Mouse (Mus musculus): ENCODE data around the gene Flot2. TPM values are rescaled to one million over a fixed set of nuclear protein-coding genes. Genes with fewer than 3 reads are reported as not detected.
A peak's percentile ranks its signal among the peaks of the same experiment; 100 is the strongest.

Flot2 gene
- total RNA-seq, 2 experiments from 2014 or later = 66.2 to 69.1 TPM

DNA sequence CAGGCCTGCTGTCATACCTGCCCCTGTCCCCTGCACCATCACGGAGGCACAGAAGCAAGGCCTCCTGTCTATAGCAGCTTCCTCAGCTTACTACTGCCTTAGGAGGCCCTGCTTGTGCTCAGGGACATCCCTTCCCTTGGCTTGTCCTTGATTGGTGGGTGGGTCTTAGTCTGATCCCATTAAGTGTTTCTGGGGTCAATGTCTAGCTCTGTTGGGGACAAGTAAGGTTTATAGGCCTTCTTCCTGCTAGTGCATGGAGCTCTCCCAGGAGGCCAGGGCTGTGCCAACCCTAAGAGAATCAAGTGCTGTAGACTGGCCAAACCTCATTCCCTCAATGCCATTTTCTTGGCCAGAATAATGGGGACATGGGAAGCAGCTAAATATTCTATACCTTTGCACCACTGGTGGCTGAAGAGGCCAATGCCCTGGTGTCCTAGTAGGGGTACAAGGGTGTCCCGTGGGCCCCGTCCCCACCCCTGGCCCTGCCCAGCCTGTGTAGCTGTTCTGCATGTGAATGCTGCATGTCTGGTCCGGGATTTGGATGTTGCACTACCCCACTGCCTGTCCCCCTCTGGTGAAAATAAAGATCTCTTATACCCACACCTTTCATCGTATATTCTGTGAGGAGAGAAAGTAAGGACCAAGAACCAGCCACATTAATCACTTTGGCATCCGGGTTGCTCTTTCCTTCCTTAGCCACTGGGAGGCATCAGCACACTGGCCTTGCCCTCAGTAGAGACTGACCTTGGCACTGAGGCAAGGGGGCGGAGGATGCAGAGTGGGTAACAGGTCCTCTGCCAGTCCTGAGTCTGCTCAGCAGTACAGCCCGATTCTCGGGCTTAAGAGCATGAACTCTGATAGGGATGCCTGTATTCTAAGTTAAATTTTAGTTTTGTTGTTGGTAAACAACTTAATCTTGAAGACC, 22.4 kb downstream of the Flot2 start:
- peak; percentile 77 to 87 for DNase-seq
- intact Hi-C loops (cut with DNase I) = loop anchor here (2.0 kb wide), 2 partner anchors 93 to 119 kb away; no protein-coding TSS in a partner anchor

DNA sequence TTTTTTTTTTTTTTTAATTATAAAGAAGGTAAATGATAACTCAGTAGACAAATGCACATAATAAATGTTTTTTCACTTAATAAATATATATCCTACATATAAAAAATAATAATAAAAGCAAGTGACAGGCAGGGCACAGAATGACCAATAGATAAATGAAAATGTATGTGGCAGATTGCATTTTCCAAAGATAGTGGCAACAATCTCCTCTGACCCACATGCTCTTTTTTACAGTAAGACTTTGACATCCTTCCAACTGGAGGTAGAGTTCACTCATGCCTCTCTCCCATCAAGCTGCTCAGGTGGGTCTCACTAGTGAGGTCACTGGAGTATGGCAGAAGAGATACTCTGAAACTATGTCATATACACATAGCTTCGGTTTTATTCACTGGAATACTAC, 24.8 kb downstream of the Flot2 start:
- no peak for DNase-seq
- intact Hi-C loops (cut with DNase I) = loop anchor here (1.0 kb wide), 1 partner anchor 115 kb away; no protein-coding TSS in a partner anchor

DNA sequence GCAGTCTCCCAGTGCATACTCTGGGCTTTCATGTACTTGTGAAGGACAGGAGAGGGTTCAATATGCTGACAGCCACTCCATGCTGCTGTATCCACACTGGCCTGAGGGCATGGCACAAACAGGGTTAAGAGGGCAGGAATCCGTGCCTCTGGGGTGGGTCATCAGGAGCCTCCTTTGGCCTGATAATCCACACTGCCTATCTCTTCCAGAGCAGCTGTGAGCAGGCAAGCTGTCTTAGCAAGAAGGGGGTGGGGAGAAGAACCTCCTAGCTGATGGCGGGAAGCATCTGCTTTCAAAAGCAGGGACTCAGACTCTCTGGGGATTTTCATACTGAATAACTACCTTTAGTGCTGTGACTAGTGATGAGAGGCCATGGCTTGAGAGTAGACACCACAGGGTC, 28.2 kb downstream of the Flot2 start:
- intact Hi-C loops (cut with DNase I) = no loop called here
- DNase-seq = no peak

DNA sequence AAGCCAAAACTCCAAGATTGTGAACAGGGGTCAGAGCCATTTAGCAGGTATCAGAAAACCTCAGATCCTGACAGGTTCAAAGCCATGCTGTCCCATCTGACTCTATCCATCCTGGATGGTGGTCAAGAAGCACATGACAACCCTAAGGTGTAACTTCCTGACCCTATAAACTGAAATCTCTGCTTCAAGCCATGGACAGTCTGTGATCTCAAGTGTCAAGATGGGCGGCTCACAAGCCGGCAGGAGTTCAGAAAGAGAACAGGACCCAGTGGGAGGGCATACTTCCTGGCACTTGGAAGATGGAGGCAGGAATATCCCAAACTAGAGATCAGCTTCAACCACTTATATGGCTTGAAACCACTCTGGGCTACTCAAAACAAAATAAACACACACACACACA, 28.9 kb downstream of the Flot2 start:
- intact Hi-C loops (cut with DNase I) = no loop called here
- no peak for DNase-seq

DNA sequence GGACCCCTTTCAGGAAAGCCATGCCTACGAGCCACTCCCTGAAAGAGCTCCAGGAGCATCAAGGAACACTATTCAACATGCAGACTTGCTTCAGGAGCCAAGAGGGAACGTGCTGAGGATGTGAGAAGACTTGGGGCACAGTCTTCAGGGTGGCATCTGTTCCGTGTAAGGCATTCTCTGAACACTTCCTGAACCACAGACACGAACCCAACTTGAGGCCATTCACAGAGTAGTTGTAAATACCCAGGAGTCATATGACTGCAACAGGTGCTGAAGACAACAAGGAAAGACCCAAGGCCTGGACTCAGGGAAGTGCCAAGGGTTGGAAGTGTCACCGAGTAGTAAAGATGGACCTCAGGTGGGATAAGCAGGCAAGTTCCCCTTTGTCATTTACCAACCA, 29.8 kb downstream of the Flot2 start:
- intact Hi-C loops (cut with DNase I) = no loop called here
- DNase-seq = no peak

DNA sequence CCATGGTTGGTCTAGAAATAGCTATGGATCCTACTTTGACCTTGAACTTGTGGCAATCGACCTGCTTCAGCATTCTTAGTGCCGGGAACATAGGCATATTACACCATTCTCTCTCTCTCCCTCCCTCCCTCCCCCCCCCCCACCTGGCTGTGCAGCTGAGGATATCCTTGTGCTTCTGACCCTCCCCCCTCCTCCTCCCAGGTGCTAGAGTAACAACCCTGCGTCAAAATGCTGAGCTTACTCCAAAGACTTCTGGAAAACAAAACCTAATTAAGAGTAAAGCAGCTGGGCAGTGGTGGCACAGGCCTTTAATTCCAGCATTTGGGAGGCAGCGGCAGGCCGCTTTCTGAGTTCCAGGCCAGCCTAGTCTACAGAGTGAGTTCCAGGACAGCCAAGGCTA, 31.4 kb downstream of the Flot2 start:
- no peak for DNase-seq
- intact Hi-C loops (cut with DNase I) = no loop called here

DNA sequence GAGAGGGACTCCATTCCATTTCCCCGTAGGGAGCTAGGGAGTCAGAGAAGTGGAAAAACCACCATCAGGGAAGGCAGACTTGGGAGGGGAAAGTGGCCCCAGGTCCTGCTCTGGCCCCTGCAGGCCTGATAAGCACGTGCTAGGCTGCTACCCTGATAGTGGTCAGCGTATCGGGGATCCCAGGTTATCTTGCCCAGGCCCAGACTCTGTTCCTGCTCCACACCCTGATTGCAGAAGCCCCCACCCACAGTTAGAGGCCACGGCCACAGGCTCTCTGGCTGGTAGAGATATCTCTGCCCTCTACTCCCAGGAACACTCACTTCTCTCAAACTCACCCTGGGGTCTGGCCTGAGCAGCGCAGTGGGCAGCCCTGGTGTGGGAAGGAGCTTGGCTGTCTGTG, 31.9 kb downstream of the Flot2 start:
- intact Hi-C loops (cut with DNase I) = no loop called here
- DNase-seq = no peak

DNA sequence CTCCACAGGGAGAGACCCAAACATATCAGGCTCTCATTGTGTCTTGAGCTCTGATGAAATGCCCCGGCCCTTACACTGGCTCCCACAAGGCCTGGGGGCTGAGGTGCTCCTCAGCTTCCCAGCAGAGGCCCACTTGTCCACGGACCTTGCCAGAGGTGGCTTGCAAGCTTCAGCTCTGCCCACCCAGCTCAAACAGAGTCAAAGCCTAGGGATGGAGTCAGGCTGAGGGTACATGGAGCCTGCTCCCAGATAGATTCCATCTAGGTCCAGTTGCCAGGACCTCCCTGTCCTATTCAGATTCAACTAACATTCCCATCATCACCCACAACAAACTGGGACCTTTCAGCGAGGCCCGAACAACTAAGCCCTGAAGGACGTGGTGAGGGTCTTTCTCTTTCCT, 34.2 kb downstream of the Flot2 start:
- DNase-seq = no peak
- intact Hi-C loops (cut with DNase I) = no loop called here

DNA sequence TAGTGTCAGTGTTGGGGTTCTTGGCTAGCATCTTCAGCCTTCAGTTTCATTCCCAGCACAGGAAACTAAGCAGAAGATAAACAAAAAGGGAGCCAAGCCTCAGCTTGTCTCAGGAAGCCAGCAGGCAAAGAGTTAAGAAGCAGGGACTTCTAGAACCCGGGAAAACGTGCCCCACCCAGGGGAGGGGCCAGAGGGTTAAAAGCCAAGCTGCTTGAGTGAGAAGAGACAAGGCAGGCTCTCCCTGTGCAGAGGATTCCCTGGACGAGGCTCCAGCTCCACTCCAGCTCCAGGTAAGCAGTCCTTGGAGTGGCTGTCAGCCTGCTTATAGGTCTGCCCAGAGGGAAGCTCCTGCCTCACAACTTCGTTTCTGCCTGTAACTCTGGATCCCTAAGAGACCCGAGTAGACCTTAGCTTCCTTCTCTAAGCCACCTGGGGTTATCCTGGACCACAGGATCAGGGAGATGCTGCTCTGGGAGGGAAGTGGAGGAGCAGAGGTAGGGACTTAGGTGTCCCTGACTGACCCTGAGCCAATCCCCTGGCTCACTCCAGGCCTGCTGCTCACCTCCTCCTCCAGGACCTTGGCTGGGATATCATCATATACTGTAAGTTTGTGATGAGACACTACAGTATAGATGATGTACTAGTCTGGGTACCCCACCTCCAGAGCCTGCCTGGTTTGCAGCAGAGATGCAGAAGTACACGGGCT, 34.8 kb downstream of the Flot2 start:
- intact Hi-C loops (cut with DNase I) = no loop called here
- no peak for DNase-seq

DNA sequence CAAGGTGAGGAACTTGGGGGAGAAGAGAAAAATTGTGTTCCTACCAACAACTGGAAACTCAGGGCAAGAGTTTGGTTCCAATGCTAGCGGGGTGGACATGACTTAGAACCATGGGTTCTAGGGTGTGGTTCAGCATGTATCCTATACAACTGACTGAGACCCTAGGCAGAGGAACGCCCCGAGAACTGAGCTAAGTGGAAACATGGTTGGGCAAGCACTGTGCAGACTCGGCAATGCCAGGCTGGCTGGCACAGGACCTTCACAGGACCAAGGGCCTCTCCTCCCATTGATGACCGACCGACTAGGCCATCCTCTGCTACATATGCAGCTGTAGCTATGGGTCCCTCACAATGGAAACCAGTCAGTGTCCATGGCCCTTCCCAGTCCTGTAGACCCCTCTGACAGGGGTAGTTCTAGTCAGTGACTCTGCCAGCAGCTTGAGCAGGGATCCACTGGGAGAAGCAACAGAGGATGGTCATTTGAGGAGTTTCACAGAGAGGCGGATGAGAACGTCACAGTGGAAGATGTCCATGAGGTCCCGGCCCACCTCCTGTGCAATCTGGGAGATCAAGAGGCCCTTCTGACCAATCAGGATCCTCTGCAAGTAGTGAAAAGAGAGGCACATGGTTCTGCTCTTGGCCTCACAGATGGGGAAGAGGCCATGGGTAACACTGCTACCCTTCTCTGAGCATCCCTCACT, 36.0 kb downstream of the Flot2 start:
- intact Hi-C loops (cut with DNase I) = no loop called here
- no peak for DNase-seq

DNA sequence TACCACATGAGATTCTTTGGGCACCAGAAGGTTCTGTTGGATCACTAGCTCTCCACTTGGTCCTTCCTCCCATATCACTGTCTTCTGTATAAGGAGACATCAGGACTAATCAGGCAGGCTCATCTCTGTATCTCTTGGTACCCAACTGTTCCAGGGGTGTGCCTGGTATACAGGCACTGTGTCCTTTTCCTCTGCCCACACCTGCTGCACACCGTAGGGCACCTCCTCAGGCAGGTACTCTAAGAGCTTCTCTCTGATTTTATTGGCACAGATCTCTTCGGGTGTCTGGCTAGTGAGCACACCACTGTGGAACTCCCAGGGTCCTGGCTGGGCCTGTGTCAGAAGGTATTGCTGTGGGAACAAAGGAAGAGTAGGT, 36.5 kb downstream of the Flot2 start:
- intact Hi-C loops (cut with DNase I) = no loop called here
- DNase-seq = no peak

DNA sequence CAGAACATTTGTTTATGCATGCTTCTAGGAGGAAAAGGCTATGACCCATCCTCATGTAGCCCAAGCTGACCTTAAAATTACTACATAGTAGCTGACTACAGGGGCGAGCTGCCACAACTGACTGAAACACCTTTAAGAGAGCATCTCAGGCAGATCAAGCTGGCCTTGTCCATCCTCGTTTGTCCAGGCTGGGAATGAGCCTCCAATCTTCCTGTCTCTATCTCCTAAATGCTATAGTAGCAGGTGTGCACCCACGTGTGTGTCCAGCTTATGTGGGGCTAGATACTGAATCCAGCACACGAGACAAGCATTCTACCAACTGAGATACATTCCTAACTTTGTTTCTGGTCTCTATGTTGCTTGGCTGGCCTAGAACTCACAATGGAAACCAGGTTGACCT, 36.9 kb downstream of the Flot2 start:
- DNase-seq = no peak
- intact Hi-C loops (cut with DNase I) = no loop called here

DNA sequence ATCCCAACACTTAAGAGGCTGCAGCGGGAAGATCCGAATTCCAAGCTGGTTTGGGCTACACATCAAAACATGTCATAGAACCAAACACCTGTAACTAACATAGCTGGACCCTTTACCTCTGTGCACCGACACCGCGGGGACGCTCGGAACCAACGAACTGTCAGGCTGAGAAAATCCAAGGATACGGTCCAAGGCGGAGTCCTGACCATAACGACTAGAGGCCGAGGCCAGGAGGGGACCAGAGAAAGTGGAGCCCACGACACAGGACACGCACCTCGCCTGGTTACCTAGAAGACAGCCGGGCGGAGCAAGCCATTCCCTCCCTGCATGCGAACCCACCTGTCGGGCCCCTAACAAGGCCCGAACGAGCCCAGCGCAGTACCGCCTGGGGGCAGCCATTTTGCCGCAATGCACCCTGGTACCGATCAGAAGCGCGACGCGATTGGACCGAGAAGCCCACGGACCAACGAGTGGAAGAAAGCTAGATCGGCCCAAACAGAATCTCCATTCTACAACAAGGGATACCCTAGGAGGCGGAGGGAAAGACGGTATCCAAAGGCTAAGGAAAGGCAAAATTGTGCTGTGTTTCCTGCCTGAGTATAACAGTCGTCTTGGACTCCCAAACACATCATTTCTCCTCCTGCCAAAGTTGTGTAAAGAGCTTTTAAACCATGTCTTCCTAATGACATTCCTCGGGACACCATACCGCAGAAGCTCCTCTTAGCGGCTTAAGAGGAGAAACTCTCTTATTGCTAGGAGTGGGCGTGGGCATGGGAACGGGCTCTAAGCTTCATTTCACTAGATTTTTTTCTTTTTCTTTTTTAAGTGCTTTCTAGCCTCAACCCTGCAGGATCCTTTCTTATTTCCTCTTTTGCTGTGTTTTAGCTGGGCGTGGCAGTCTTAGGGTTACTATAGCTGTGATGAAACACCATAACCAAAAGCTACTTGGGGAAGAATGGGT, 42.5 kb downstream of the Flot2 start, which contains the start of gene Eral1:
Gene Eral1 (minus strand): TSS at position 423 of the 961 bp plus-strand sequence.
- intact Hi-C loops (cut with DNase I) = loop anchor here (5.0 kb wide), 1 partner anchor 67 kb away; no protein-coding TSS in a partner anchor
- peak; percentile 82 to 85 for DNase-seq

DNA sequence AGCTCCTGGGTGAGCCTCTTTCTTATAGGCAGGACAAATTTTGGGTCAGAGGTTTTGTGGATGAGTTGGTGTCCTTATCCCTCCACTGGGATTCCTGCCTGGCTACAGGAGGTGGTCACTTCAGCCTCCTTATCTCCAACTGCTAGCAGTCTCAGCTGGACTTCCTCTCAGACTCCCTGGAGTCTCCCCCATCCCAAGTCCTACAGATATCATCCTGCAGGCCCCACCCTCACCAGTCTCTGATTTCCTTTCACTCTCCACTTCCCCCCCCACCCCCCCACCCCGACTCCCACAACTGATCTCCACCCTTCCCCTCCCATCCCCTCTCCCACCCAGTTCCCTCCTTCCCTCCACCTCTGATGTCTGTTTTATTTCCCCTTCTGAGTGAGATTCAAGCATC, 45.9 kb downstream of the Flot2 start:
- DNase-seq = no peak
- intact Hi-C loops (cut with DNase I) = loop anchor here (5.0 kb wide), 1 partner anchor 64 kb away; no protein-coding TSS in a partner anchor

DNA sequence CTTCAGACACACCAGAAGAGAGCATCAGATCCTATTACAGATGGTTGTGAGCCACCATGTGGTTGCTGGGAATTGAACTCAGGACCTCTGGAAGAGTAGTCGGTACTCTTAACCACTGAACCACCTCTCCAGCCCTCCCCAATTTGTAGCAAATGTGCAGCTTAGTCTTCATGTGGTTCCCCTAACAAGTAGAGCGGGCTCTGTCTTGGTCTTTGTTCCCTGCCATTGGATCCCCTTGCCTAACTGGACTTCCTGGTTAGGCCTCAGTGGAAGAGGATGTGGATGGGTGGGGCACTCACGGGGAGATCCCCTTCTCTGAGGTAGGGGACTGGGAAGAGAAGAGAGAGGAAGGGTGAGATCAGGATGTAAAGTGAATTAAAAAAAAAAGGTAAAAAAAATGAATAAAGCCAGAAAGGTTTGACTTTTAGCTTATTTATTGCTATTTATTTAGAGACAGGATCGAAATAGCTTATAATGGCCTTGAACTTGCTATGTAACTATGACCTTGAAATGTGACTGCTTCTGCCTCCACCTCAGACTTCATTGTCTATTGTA, 49.3 kb downstream of the Flot2 start:
- no peak for DNase-seq
- intact Hi-C loops (cut with DNase I) = no loop called here

DNA sequence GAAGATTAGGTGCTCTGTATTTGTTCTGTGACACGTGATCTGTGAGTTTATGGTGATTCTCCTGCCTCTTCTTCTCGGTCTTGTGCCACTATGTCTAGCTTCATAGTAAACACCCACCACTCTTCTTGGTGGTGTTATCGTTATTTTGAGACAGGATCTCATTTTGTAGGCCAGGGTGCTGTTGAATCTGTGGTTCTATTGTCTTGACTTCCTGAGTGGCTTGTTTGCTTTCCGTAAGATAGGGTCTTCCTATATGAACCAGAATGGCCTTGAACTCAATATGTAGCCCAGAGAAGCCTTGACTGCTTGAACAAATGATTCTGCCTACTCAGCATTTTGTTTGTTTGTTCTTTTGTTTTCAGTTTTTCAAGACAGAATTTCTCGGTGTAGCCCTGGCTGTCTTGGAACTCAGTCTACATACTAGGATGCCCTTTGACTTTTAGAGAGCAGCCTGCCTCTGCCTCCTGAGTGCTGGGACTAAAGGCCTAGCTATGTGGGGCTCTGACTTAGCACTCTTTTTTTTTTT, 50.1 kb downstream of the Flot2 start:
- no peak for DNase-seq
- intact Hi-C loops (cut with DNase I) = no loop called here

DNA sequence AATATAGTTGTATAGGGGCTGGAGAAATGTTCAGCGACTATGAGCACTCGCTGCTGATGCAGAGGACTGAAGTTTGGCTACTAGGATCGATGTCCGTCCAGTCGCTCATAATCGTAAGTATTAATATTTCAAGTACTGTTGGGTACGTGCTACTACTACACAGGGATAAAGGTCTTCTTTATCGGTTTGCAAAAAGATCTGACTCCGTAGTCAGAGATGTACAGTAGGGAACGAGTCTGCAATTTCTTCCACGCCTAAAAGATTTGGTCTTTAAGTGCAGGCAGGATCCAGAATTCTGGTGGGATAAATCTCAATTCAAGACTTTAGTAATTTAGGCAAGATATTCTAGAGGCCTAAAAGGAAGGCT, 56.4 kb downstream of the Flot2 start:
- intact Hi-C loops (cut with DNase I) = loop anchor here (2.0 kb wide), 1 partner anchor 21 kb away; no protein-coding TSS in a partner anchor
- DNase-seq = no peak

DNA sequence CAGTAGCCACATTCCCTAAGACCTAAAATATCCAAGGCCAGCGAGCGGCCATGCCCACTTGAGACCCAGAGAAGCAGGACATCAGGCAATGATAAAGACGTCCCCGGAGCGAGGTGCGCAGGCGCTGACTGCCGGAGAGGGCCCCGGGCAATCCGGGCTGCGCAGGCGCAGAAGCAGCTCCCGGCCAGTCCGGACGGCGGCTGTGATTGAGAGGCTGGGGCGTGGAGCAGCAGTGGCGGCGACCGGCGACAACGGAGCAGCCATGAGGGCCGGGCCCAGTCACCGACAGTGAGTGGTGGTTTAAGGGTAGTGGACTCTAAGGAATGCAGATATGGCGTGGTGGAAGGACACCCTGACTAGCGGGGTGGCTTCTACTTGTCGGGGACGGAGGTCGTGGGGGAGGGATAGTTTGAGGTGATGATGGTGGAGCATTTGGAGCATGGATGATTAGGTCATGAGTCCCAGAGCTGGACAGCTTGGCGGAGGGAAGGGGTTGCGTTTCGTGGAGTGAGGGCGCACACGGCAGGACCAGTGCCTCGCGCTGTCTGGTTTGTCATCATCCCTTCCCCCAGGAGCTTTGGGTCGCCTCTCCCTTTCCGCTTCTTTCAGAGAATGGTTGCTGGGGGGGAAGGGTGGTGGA, 56.9 kb downstream of the Flot2 start, which contains the start of gene Fam222b:
Gene Fam222b (plus strand): TSS at position 157 of the 640 bp plus-strand sequence.
- DNase-seq = peak; percentile 97
- intact Hi-C loops (cut with DNase I) = loop anchor here (2.0 kb wide), 1 partner anchor 20 kb away; no protein-coding TSS in a partner anchor

DNA sequence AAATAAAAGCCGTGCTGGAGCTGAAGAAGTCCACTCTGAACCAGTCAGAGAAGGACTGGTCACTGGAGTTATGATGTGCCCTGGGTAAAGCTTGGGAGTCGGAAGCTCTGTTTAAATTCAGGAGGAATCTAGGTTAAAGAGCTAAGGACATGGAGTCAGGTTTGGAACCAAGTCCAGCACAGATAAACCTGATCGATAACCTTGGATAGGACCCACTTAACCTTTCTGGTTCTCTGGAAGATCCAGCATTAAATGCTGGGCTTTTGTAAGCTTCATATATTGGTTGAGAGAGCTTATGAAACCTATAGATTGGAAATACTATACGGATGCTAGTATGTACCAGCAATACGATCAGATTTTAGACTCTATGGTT, 57.4 kb downstream of the Flot2 start:
- no peak for DNase-seq
- intact Hi-C loops (cut with DNase I) = loop anchor here (2.0 kb wide), 1 partner anchor 20 kb away; no protein-coding TSS in a partner anchor

All from heart, postnatal 14 days (tissue).